Mouse (Mus musculus): ENCODE results near the gene Tac1.
"Not testable (repeated sequence)": the region's sequence is repeated elsewhere in the genome, so short reads cannot be mapped to it uniquely, and the experiment has no call there.

Tac1 gene

GRCm38 (mm10) chr6:7554829-7555391 lies at the start of gene Tac1:
Gene Tac1 (plus strand): TSS chr6:7554879.
- DNase-seq (ENCODE audit: extremely low spot score) = peak; percentile 28

- not testable (repeated sequence) for DNase-seq (ENCODE audit: extremely low spot score)
These were observed 11.2 kb upstream of the Tac1 start for GRCm38 (mm10) chr6:7543511-7543910.

GRCm38 (mm10) chr6:7555688-7556476 lies 1.2 kb downstream of the Tac1 start:
- DNase-seq (ENCODE audit: extremely low spot score) = peak; percentile 36

GRCm38 (mm10) chr6:7558164-7558563 lies 3.5 kb downstream of the Tac1 start:
- DNase-seq (ENCODE audit: extremely low spot score) = peak; percentile 27

- DNase-seq (ENCODE audit: extremely low spot score) = no peak
These were observed 7.8 kb downstream of the Tac1 start for GRCm38 (mm10) chr6:7562524-7562923.

- DNase-seq (ENCODE audit: extremely low spot score) = no peak
These were observed 9.9 kb downstream of the Tac1 start for GRCm38 (mm10) chr6:7564537-7564936.

- DNase-seq (ENCODE audit: extremely low spot score) = no peak
These were observed 16.5 kb downstream of the Tac1 start for GRCm38 (mm10) chr6:7571144-7571543.

- DNase-seq (ENCODE audit: extremely low spot score) = no peak
These were observed 23.4 kb downstream of the Tac1 start for GRCm38 (mm10) chr6:7578031-7578430.

DNA sequence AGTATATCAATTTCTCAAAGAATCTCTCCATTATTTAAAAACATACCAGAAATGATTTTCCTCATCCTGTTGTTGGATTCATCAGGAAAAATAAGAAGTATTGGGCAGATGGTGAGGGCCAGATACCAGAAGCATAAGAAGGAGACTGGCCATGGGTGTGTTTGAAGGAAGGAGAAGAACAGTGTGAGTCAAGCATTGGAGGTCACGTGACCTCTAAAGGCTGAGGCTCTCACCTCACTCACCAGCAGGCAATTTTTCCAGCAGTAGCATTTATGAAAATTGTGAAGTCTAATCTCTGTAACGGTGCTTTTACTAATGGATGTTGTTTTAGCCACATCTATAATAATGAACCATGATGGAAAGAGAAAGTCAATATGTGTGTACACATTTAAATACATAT lies 39.8 kb downstream of the Tac1 start:
- DNase-seq (ENCODE audit: extremely low spot score) = no peak

GRCm38 (mm10) chr6:7598416-7598815 lies 43.7 kb downstream of the Tac1 start:
- DNase-seq (ENCODE audit: extremely low spot score) = no peak

DNA sequence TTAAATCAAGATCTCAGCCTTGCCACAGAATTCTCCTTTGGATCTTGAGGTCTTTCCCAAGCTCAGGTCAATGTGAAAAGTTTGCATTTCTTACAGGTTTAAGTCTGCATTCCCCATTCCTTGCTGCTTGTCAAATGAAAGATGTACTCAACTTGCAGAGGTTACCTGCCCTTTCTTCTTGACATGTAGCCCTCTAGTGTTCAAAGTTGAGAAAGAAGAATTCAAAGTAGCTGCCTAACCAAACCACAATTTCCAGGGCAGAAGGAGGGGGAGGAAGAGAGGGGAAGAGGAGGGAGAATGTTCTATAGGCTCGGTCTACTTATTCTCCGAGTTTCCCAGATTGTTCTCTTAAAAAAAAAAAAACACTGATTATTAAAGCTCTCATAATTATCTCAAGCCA lies 45.5 kb downstream of the Tac1 start:
- DNase-seq (ENCODE audit: extremely low spot score) = peak; percentile 10

GRCm38 (mm10) chr6:7601353-7602094 lies 46.8 kb downstream of the Tac1 start:
- DNase-seq (ENCODE audit: extremely low spot score) = no peak

- DNase-seq (ENCODE audit: extremely low spot score) = not testable (repeated sequence)
These were observed 59.0 kb downstream of the Tac1 start for GRCm38 (mm10) chr6:7613676-7614075.

Measured in embryo, embryonic 9.5 days (tissue).